Mouse (Mus musculus) kidney, adult 2 months (tissue): ENCODE measurements around the gene Csad.

ENCODE experiments used
- CTCF ChIP-seq: fragments of 200-500 bp; conservative IDR thresholded peaks from 2 replicates; pipeline ENCODE4 v1.5.1; 2011; ENCODE audit warnings: low read depth, mild to moderate bottlenecking, control low read depth, low read length, moderate library complexity, mixed read lengths; ENCODE audit not compliant: insufficient read depth, insufficient read length
- POLR2A ChIP-seq: fragments of 200-500 bp; IDR thresholded peaks from one replicate; pipeline ENCODE4 v1.6.1; 2011; ENCODE audit warnings: low read depth, low read length, control low read depth

- no peak for TF ChIP-seq CTCF
- TF ChIP-seq POLR2A: no peak
These were observed 616 bp downstream of the Csad start for GRCm38 (mm10) chr15:102203835-102204381.
